Mouse (Mus musculus) hindbrain, embryonic 10.5 days (tissue): ENCODE measurements at regions not wholly inside any gene's neighbourhood (a gene's known extent, or its start where the extent isn't known, plus 50 kb on each side); places are given as distances from the start of the nearest gene placed in this dataset.

Experiments
- DNase-seq: peaks from one replicate; pipeline ENCODE4 v3.0.0-alpha.2; 2017; ENCODE audit warnings: low spot score
- H3K27ac ChIP-seq: fragments of 300-500 bp; sonication (generic); 2 replicates; pipeline ENCODE4 v1.5.1; 2016; ENCODE audit warnings: mild to moderate bottlenecking, moderate library complexity
- H3K27me3 ChIP-seq: fragments of 300-500 bp; sonication (generic); 2 replicates; pipeline ENCODE4 v1.6.1; 2016; ENCODE audit warnings: mild to moderate bottlenecking; ENCODE audit not compliant: poor library complexity, insufficient read depth, severe bottlenecking
- H3K36me3 ChIP-seq: fragments of 300-500 bp; sonication (generic); 2 replicates; pipeline ENCODE4 v1.6.1; 2016; ENCODE audit warnings: mild to moderate bottlenecking, moderate library complexity
- H3K4me1 ChIP-seq: fragments of 300-500 bp; sonication (generic); replicated peaks from 2 replicates; pipeline ENCODE4 v1.6.1; 2016; ENCODE audit warnings: mild to moderate bottlenecking
- H3K4me3 ChIP-seq: fragments of 300-500 bp; sonication (generic); 2 replicates; pipeline ENCODE4 v1.5.1; 2016; ENCODE audit warnings: mild to moderate bottlenecking, moderate library complexity
- H3K9me3 ChIP-seq: fragments of 300-500 bp; sonication (generic); 2 replicates; pipeline ENCODE4 v1.6.1; 2016; ENCODE audit warnings: mild to moderate bottlenecking, moderate library complexity
- WGBS: fragments of 180-500 bp; shearing (Covaris S2); methylation state at CpG from one replicate; pipeline ENCODE4 v1.1.7; 2016; 5-methylcytosine and 5-hydroxymethylcytosine counted together

GRCm38 (mm10) chr8:88972993-88973690 lies 70.8 kb downstream of the Sall1 start:
- H3K9me3 ChIP-seq, result no peaks in the 10 kb centered on the region
- DNase-seq, result no peak
- WGBS, result 38% methylated on average over 15 of the region's 15 CpGs
- peaks cover 18% of the 10 kb centered on the region for H3K4me1 ChIP-seq
- H3K4me3 ChIP-seq, result no peak overlapping the region
- no peaks in the 10 kb centered on the region for H3K27me3 ChIP-seq
- peak overlapping the region; percentile 74 for H3K27ac ChIP-seq
- no peaks in the 10 kb centered on the region for H3K36me3 ChIP-seq

- H3K9me3 ChIP-seq, result peaks cover 10% of the 10 kb centered on the region; the same call in 1 of the 2 replicates
- no peaks in the 10 kb centered on the region for H3K27me3 ChIP-seq
- no peak for DNase-seq
- no peak overlapping the region for H3K27ac ChIP-seq
- no peaks in the 10 kb centered on the region for H3K4me1 ChIP-seq
- no peak overlapping the region for H3K4me3 ChIP-seq
- H3K36me3 ChIP-seq, result no peaks in the 10 kb centered on the region
These were observed 85.1 kb downstream of the Sall1 start for GRCm38 (mm10) chr8:88958843-88959242.

- no peak overlapping the region for H3K4me3 ChIP-seq
- H3K36me3 ChIP-seq, result no peaks in the 10 kb centered on the region
- no peaks in the 10 kb centered on the region for H3K27me3 ChIP-seq
- H3K4me1 ChIP-seq, result no peaks in the 10 kb centered on the region
- no peak for DNase-seq
- 66% methylated on average over 2 of the region's 2 CpGs for WGBS
- peaks cover 10% of the 10 kb centered on the region; the same call in 1 of the 2 replicates for H3K9me3 ChIP-seq
- no peak overlapping the region for H3K27ac ChIP-seq
These were observed 90.8 kb downstream of the Sall1 start for GRCm38 (mm10) chr8:88953178-88953577.

- Histone ChIP-seq H3K9me3 (peaks cover 4% of the 10 kb centered on the region; the same call in 1 of the 2 replicates), H3K27ac (no peak overlapping the region), H3K27me3 (no peaks in the 10 kb centered on the region), H3K36me3 (no peaks in the 10 kb centered on the region), H3K4me1 (no peaks in the 10 kb centered on the region), H3K4me3 (no peak overlapping the region)
- no peak for DNase-seq
- WGBS, result 94% methylated on average over 7 of the region's 7 CpGs
These were observed 92.2 kb downstream of the Sall1 start for GRCm38 (mm10) chr8:88951829-88952155.

- no peak for DNase-seq
- 89% methylated on average over 16 of the region's 16 CpGs for WGBS
- Histone ChIP-seq H3K36me3 (no peaks in the 10 kb centered on the region), H3K4me3 (no peak overlapping the region), H3K27ac (no peak overlapping the region), H3K9me3 (no peaks in the 10 kb centered on the region), H3K27me3 (no peaks in the 10 kb centered on the region), H3K4me1 (no peaks in the 10 kb centered on the region)
These were observed 92.7 kb downstream of the Sall1 start for GRCm38 (mm10) chr8:88951145-88951828.

GRCm38 (mm10) chr8:88949975-88950374 lies 94.0 kb downstream of the Sall1 start:
- no peaks in the 10 kb centered on the region for H3K27me3 ChIP-seq
- no peak overlapping the region for H3K27ac ChIP-seq
- no peaks in the 10 kb centered on the region for H3K9me3 ChIP-seq
- WGBS, result 95% methylated on average over 6 of the region's 6 CpGs
- no peak for DNase-seq
- no peaks in the 10 kb centered on the region for H3K36me3 ChIP-seq
- H3K4me1 ChIP-seq, result no peaks in the 10 kb centered on the region
- no peak overlapping the region for H3K4me3 ChIP-seq

GRCm38 (mm10) chr8:88948981-88949380 lies 95.0 kb downstream of the Sall1 start:
- DNase-seq, result no peak
- WGBS, result 92% methylated on average over 16 of the region's 16 CpGs
- Histone ChIP-seq H3K36me3 (no peaks in the 10 kb centered on the region), H3K9me3 (no peaks in the 10 kb centered on the region), H3K4me1 (no peaks in the 10 kb centered on the region), H3K27me3 (no peaks in the 10 kb centered on the region), H3K27ac (no peak overlapping the region), H3K4me3 (no peak overlapping the region)

- Histone ChIP-seq H3K9me3 (0 out of 2 replicates have a peak, but pooled peaks cover 3% of the 10 kb centered on the region), H3K36me3 (no peaks in the 10 kb centered on the region), H3K4me1 (no peaks in the 10 kb centered on the region), H3K27me3 (no peaks in the 10 kb centered on the region), H3K4me3 (no peak overlapping the region), H3K27ac (no peak overlapping the region)
- no peak for DNase-seq
- 79% methylated on average over 6 of the region's 6 CpGs for WGBS
These were observed 95.6 kb downstream of the Sall1 start for GRCm38 (mm10) chr8:88948328-88948727.

GRCm38 (mm10) chr8:88947384-88947783 lies 96.6 kb downstream of the Sall1 start:
- Histone ChIP-seq H3K27ac (no peak overlapping the region), H3K9me3 (0 out of 2 replicates have a peak, but pooled peaks cover 3% of the 10 kb centered on the region), H3K4me1 (no peaks in the 10 kb centered on the region), H3K4me3 (no peak overlapping the region), H3K27me3 (no peaks in the 10 kb centered on the region), H3K36me3 (no peaks in the 10 kb centered on the region)
- DNase-seq, result no peak
- 80% methylated on average over 3 of the region's 3 CpGs for WGBS

GRCm38 (mm10) chr8:88945656-88946055 lies 98.3 kb downstream of the Sall1 start:
- 0 out of 2 replicates have a peak, but pooled peaks cover 3% of the 10 kb centered on the region for H3K9me3 ChIP-seq
- DNase-seq, result no peak
- H3K36me3 ChIP-seq, result no peaks in the 10 kb centered on the region
- H3K4me1 ChIP-seq, result no peaks in the 10 kb centered on the region
- 64% methylated on average over 8 of the region's 8 CpGs for WGBS
- H3K27ac ChIP-seq, result no peak overlapping the region
- H3K4me3 ChIP-seq, result no peak overlapping the region
- no peaks in the 10 kb centered on the region for H3K27me3 ChIP-seq

GRCm38 (mm10) chr8:88944038-88944437 lies 99.9 kb downstream of the Sall1 start:
- H3K36me3 ChIP-seq, result no peaks in the 10 kb centered on the region
- peak; percentile 31 for DNase-seq
- peaks cover 11% of the 10 kb centered on the region; the same call in 1 of the 2 replicates for H3K4me1 ChIP-seq
- 0 out of 2 replicates have a peak, but pooled peaks cover 3% of the 10 kb centered on the region for H3K9me3 ChIP-seq
- H3K27me3 ChIP-seq, result no peaks in the 10 kb centered on the region
- WGBS, result 50% methylated on average over 4 of the region's 4 CpGs
- H3K27ac ChIP-seq, result no peak overlapping the region
- no peak overlapping the region for H3K4me3 ChIP-seq

- whole genome bisulfite sequencing, result 58% methylated on average over 16 of the region's 16 CpGs
- peak overlapping the region; percentile 37; the same call in 1 of the 2 replicates for H3K27ac ChIP-seq
- H3K9me3 ChIP-seq, result peaks cover 8% of the 10 kb centered on the region; the same call in 1 of the 2 replicates
- no peaks in the 10 kb centered on the region for H3K27me3 ChIP-seq
- peaks cover 26% of the 10 kb centered on the region for H3K4me1 ChIP-seq
- H3K4me3 ChIP-seq, result no peak overlapping the region
- DNase-seq, result no peak
- H3K36me3 ChIP-seq, result no peaks in the 10 kb centered on the region
These were observed 104.8 kb downstream of the Sall1 start for GRCm38 (mm10) chr8:88939071-88939746.

- 0 out of 2 replicates have a peak, but pooled peaks cover 3% of the 10 kb centered on the region for H3K27me3 ChIP-seq
- H3K9me3 ChIP-seq, result peaks cover 9% of the 10 kb centered on the region; the same call in 1 of the 2 replicates
- no peak overlapping the region for H3K4me3 ChIP-seq
- DNase-seq, result no peak
- 93% methylated on average over 5 of the region's 5 CpGs for WGBS
- peaks cover 27% of the 10 kb centered on the region for H3K4me1 ChIP-seq
- no peaks in the 10 kb centered on the region for H3K36me3 ChIP-seq
- H3K27ac ChIP-seq, result no peak overlapping the region
These were observed 109.3 kb downstream of the Sall1 start for GRCm38 (mm10) chr8:88934708-88935107.
